Mouse (Mus musculus) neutrophil, adult 59 days (primary cell): ENCODE data around the gene Fam133b. TPM values are rescaled to one million over a fixed set of nuclear protein-coding genes. Genes with fewer than 3 reads are reported as not detected.

Experiments used
- total RNA-seq, 2 experiments: library from RNA; stranded (reverse); gene quantifications; 1 replicate in 1 of 2; 2 replicates in 1 of 2; pipeline ENCODE4 v1.2.4; 2023

Fam133b gene
- 10 to 100 TPM; 37.0 to 42.7 TPM for total RNA-seq

DNA sequence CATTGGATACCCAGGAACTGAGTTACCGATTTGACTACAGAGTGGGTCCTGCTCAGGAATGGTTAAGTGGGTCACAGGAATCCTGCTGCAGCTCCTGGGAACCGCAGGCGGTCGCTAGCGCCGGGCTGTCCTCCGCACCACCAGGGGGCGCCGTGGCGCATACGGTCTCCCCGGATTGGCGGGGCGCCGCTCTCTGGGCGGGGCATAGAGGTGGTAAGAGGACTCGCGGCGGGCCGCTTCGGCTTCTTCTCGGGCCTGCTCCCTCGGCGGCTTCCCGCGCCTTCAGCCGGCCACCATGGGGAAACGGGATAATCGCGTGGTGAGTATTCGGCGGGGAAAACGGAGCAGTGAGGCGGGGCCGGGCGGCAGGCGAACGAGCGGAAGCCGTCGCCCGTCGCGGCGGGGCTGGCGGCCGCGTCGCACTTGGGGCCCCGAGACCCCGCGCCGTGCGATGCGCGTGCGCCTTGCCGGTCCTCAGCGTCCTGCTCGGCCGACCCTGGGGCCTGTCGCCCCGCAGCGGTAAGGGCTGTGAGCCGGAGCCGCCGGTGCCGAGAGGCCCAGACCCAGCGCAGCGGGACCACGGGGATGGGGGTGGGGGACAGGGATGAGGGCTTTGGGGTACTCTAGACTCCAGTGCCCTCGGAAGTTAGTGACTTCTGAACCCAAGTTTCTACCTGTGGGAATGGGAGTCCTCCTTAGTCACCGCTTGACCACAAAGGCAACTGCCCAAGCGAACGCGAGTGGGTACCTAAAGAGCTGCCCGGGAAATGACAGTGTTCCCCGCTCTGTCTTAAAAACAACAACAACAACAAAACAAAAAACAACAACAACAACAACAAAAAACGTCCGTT lies at the start of gene Fam133b:
Fam133b (plus strand) TSS at position 205 of the 851 bp plus-strand sequence.

DNA sequence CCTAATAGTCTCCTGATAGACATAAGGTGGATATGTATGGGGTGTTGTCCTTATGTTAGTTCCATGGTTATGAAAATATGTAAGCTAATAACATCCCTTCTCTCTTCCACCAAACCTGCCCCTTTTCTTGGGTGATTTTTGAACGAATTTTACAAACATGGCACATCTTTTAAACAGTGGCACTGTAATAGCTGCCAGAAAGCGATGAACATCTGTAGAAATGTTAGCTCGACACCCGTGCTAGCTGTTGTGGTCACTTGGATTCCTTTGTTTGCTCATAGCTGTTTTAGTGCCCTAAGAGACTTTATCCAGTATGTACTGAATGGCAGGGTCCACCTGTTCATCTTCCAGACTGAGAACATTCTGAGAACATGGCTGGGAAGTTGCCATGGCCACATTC lies 27.6 kb downstream of the Fam133b start, which contains the start of gene 1700109H08Rik:
1700109H08Rik (plus strand) TSS at position 301 of the 400 bp plus-strand sequence.

DNA sequence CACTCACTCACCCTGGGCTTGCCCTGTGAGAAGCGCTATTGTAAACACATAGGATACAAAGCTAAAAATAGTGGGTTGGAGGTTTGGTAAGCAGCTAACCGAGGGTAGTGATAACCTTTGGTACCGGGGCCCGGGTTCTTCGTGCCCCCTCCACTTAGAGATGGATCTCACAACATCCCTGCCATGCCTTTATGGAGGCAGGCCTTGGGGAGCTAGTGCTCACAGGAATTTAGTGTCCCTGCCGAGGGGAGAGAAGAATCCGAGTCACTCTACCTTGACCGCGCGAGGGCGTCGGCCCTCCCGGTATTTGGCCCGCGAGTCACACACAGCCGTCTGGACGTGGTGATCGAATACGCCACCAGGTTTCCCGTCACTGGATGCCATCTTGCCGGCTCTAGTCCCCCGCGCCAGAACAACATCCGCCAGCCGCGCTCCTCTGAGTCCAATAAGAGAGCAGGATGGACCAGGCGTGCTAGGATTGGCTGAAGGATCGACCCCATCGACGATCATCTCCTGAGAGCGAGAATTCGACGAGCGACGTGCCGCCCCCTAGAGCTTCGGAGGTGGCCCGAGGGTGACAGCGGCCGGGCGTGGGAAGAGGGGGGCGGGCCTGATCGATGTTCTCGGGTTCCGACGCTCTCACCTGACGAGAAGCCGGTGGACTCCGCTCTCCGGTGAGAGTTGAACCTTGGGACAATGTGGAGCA lies 52.2 kb downstream of the Fam133b start, which contains the start of gene Pex1:
Pex1 (plus strand) TSS at position 374 of the 706 bp plus-strand sequence.

DNA sequence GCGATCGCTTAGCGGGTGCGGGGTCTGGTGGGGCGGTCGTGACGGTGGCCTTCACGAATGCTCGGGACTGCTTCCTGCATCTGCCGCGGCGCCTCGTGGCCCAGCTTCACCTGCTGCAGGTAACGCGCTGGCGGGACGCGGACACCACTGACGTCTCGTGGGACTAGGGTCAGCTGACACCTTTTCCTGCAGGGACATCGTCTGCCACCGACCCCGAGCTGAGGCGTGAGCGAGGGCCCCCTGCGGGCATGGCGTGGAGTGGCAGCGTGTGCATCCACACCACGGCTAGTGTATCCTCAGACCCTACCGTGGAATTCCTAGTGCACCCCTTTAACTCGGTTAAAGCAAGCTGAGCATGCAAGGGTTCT lies 52.8 kb downstream of the Fam133b start, which contains the start of gene Rbm48:
Rbm48 (minus strand) TSS at position 187 of the 368 bp plus-strand sequence.

Other genes starting within 250 kb of the Fam133b start
- 10 to 100 TPM; 48.3 to 60.6 TPM for gene Cdk6, start 202.3 kb upstream of the Fam133b start, total RNA-seq
- gene 1700109H08Rik, start 27.7 kb downstream of the Fam133b start, total RNA-seq = 1 to 10 TPM; 5.5 to 9.5 TPM
- gene Pex1, start 52.2 kb downstream of the Fam133b start, total RNA-seq = 10 to 100 TPM; 10.2 to 13.5 TPM
- gene Rbm48, start 52.8 kb downstream of the Fam133b start, total RNA-seq = 10 to 100 TPM; 18.1 to 18.9 TPM
- gene Tmbim7, start 107.3 kb downstream of the Fam133b start, total RNA-seq = not detected
- gene Gatad1, start 113.4 kb downstream of the Fam133b start, total RNA-seq = 10 to 100 TPM; 52.7 to 69.3 TPM